Mouse (Mus musculus): ENCODE results near the gene Tlr9.

Gene Tlr9

GRCm38 (mm10) chr9:106203990-106204851 is 18.2 kb upstream of the Tlr9 start:
- DNase-seq (ENCODE audit: low spot score in 2 of 2): no peak

DNA sequence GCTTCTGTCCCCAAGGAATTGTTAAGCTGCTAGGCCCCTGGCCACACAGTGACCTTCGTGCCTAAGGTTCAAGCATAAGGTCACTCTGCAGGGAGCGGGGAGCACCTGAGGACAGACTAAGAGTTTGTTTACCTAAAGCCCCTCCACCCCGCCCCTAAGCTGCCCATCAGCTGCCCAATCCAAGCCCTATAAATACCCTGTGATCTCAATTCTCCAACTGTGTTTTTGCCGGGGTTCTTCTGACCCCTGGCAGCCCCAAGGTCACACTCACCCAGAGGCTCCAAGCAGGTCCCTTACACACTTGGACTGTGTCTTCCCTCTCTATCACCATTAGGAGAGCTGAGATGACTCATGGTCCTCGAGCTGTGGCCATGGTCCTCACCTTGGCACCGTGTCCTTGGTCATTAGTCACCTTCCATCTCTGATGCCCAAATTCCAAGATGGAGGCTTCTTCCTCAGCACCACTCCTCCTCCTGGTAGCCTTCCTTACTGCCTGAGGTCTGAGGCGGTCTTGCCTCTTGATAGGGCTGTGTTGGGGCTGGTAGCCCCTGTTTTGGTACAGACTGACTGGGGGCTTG is 16.6 kb upstream of the Tlr9 start:
- no peak for DNase-seq (ENCODE audit: low spot score in 2 of 2)

GRCm38 (mm10) chr9:106206515-106206914 is 15.9 kb upstream of the Tlr9 start:
- peak; percentile 70 to 73 for DNase-seq (ENCODE audit: low spot score in 2 of 2)

- DNase-seq (ENCODE audit: low spot score in 2 of 2): peak in 1 of 2 experiments; percentile 47
Measured at GRCm38 (mm10) chr9:106208181-106208580, 14.2 kb upstream of the Tlr9 start.

DNA sequence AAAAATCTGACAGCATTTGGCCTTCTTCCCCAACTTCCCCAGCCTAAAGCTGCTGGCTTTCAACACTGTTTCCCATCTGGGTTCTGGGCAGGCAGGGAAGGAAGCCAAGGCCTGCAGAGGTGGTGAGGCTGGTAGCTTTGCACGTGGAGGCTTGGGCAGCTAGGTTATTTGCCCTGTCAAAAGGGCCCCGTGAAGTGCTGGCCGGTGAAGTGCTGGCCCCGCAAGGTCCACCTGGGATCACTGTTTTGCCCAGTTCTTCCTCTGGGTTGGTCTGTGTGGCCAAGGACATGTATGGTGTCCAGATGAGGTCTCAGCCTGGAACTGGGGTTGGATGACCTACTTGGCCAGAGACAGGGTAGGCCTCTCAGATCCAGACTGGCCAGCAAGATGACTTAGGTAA is 12.4 kb upstream of the Tlr9 start:
- DNase-seq (ENCODE audit: low spot score in 2 of 2): peak; percentile 48 to 57

GRCm38 (mm10) chr9:106210853-106211609 is 11.4 kb upstream of the Tlr9 start:
- DNase-seq (ENCODE audit: low spot score in 2 of 2): no peak

- DNase-seq (ENCODE audit: low spot score in 2 of 2): peak; percentile 74 to 82
Measured at GRCm38 (mm10) chr9:106211680-106212593, 10.5 kb upstream of the Tlr9 start.

DNA sequence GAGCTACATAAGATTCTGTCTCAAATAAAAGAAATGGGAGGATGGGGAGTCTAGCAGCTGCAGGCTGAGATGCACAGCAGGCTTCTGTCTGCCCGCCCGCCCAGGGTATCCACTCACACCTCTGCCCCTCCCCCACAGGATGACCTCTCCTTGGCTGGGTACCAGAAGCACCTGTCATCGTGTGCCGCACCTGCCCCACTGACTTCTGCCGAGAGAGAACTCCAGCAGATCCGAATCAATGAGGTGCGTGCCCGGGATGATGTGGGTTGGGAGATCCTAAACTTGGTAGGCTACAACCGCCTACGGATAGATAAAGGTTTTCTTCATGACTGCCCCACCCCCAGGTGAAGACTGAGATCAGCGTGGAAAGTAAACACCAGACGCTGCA is 9.8 kb upstream of the Tlr9 start:
- DNase-seq (ENCODE audit: low spot score in 2 of 2): no peak

- no peak for DNase-seq (ENCODE audit: low spot score in 2 of 2)
Measured at GRCm38 (mm10) chr9:106215341-106216125, 6.9 kb upstream of the Tlr9 start.

DNA sequence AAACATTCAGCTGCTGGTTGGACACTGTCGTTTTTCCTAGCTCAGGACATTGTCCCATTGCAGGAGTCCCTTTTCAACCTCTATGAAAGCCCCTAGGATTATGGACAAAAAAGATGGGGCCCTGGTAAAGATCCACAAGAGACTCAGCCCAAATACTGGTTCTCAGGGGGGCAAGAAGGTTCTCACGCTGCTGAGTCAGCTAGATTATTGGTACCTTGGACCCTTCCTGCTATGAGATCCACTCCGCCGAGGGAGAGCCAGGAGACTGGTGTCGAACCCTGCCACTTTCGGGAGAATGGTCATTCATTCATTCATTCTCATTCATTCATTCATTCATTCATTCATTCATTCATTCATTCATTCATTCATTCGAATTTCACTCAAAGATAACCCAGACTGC is 5.4 kb upstream of the Tlr9 start:
- no peak for DNase-seq (ENCODE audit: low spot score in 2 of 2)

DNA sequence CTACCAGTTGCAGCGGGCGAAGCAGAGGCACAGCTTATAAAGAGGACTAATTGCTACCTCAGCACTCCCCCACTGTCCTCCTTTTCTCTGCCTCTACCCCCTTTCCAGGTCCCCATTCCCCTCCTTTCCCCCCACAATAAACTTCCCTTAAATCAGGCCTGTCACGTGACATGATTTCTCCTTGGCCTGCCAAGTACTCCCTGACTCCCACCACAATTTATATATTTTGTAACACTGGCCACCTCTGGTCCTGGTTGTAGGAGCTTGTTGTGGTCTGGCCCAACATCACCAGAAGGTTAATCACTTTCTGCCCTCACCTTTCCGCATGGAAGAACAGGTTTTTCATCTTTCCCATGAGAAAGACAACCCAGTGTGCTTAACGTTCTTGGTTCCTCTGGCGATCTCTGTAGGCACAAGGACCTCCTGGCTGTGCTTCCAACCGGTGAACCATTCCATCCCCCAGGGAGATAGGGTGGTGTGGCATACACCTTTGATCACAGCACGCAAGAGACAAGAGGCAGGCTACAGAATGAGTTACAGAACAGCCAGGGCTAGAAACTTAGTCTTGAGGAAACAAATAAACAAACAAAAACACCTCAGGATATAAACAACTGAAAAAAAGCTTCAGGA is 1.4 kb upstream of the Tlr9 start:
- no peak for DNase-seq (ENCODE audit: low spot score in 2 of 2)

GRCm38 (mm10) chr9:106222994-106223393 is 596 bp downstream of the Tlr9 start:
- no peak for DNase-seq (ENCODE audit: low spot score in 2 of 2)

- no peak for DNase-seq (ENCODE audit: low spot score in 2 of 2)
Measured at GRCm38 (mm10) chr9:106225469-106226150, 3.2 kb downstream of the Tlr9 start.

DNA sequence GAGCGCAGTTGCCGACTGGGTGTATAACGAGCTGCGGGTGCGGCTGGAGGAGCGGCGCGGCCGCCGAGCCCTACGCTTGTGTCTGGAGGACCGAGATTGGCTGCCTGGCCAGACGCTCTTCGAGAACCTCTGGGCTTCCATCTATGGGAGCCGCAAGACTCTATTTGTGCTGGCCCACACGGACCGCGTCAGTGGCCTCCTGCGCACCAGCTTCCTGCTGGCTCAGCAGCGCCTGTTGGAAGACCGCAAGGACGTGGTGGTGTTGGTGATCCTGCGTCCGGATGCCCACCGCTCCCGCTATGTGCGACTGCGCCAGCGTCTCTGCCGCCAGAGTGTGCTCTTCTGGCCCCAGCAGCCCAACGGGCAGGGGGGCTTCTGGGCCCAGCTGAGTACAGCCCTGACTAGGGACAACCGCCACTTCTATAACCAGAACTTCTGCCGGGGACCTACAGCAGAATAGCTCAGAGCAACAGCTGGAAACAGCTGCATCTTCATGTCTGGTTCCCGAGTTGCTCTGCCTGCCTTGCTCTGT is 3.8 kb downstream of the Tlr9 start:
- DNase-seq (ENCODE audit: low spot score in 2 of 2): peak; percentile 54 to 64

- no peak for DNase-seq (ENCODE audit: low spot score in 2 of 2)
Measured at GRCm38 (mm10) chr9:106227790-106228429, 5.5 kb downstream of the Tlr9 start.

DNA sequence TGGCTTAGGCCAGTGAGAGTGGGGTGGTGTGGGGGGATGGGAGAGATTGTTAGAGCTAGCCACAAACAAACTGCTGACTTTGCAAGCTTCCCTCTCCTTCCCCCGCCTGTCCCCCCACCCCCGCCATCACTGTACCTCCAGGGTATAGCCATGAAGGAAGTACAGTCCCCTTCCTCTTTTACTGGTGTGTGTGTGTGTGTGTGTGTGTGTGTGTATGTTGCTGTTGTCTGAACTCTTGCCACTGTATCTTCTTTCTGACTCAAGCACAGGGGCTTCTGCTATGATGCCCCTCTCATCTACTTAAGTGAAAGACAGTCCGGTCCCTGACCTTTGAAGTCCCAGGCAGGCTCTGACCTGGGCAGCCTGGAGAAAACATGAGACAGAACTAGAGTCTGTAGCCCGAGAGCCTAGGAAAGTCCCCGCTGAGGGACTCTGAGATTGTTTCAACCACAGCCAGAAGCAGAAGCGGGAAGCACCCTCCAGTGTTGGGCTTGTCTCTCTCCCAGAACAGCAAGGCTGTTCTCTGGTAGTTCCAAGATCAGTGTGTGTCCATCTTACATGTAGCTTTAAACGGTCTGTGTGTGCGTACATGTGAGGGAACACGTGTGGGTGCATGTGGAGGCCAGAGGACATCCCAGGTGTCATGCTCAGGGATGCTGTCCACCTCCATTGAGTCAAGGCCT is 7.8 kb downstream of the Tlr9 start:
- no peak for DNase-seq (ENCODE audit: low spot score in 2 of 2)

DNA sequence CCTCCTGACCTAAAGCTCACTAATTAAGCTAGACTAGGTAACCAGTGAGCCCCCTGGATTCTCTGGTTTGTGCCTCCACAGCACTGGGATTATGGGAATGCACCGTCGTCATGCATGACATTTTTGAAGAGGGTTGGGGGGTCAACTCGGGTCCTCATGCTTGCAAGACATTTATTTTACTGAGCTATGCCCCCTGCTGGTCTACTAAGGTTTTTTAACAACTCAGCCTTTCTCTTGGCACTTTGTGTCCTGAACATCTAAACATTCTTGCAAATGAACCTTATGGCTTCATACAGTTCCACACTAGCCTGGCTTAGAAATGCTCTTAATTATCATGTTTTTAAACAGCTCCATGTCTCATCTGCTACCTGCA is 8.3 kb downstream of the Tlr9 start:
- no peak for DNase-seq (ENCODE audit: low spot score in 2 of 2)

DNA sequence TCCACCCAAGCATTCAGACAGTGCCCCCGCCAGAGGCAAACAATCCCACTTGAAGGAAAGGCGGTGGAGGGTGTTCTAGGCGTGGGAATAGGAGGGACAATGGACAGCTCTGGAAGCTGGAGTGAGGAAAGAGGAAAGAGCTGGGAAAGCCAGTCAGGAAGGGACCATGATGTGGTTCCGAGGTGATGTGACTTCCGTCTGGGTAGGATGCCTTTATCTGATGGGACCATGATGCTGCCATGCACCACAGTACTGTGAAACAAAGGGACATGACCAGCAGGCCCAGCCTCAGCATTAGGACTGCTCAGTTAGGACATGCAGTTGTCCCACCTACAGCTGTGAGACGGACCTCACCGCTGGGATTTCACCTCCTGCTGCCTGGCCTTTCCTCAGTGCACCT is 8.8 kb downstream of the Tlr9 start:
- no peak for DNase-seq (ENCODE audit: low spot score in 2 of 2)

Data from heart, adult 9 months (tissue).